Comparison of ENCODE assay signal across 14 mouse cellular contexts in genomic region chr17:6751221-6751859, GRCm38 (mm10). TPM values are rescaled to one million over a fixed set of nuclear protein-coding genes. Genes with fewer than 3 reads are reported as not detected.
A peak's percentile ranks its signal among the peaks of the same experiment; 100 is the strongest.
DNase-seq lines count a peak whose midpoint lies in the region; ATAC-seq and TF ChIP-seq lines count a peak whose summit lies in the region.
"Had no signal": no experiment of that assay in that cellular context is flagged by ENCODE, and none has a peak within 500 bp of the region (broad histone marks: within the 10 kb centered on the region; RNA-seq: fewer than 3 reads in every experiment).

No protein-coding gene starts in this region.

- no peak overlapping the region for H3K4me3 ChIP-seq in limb, embryonic 12.5 days (replicated peaks)
- no peak overlapping the region for H3K4me3 ChIP-seq in limb, embryonic 10.5 days
- no peak overlapping the region for H3K4me3 ChIP-seq in embryonic facial prominence, embryonic 11.5 days (ENCODE audit: low read depth, low read length)
- H3K4me3 ChIP-seq in heart, embryonic 13.5 days, result no peak overlapping the region
- no peak overlapping the region for H3K4me3 ChIP-seq in cerebellum, adult 2 months (replicated peaks; ENCODE audit: insufficient read depth, low read depth, low read length)
- H3K4me3 ChIP-seq: erythroblast, embryonic 14.5 days; midbrain, embryonic 12.5 days had no signal

- no peak overlapping the region for H3K9ac ChIP-seq in limb, embryonic 12.5 days (replicated peaks)
- no peak overlapping the region for H3K9ac ChIP-seq in embryonic facial prominence, embryonic 11.5 days (replicated peaks; ENCODE audit: low read length)
- H3K9ac ChIP-seq in heart, embryonic 13.5 days, result peak overlapping the region; percentile 51
- H3K9ac ChIP-seq: midbrain, embryonic 12.5 days had no signal

- ATAC-seq in limb, embryonic 12.5 days (ENCODE audit: insufficient number of reproducible peaks, insufficient read depth, low FRiP score, low TSS enrichment, low read depth), result no peak
- ATAC-seq in embryonic facial prominence, embryonic 11.5 days (replicated peaks; ENCODE audit: insufficient number of reproducible peaks, low FRiP score, low TSS enrichment, low read depth), result no peak
- no peak for ATAC-seq in heart, embryonic 13.5 days (ENCODE audit: extremely low read depth, insufficient number of reproducible peaks, low FRiP score, low TSS enrichment)
- ATAC-seq in activated CD4-positive, CD25-positive, alpha-beta regulatory T cell, adult 4 months, result no peak
- ATAC-seq: inflammation-experienced regulatory T-cells, adult 6 months had no signal

- H3K9me3 ChIP-seq in limb, embryonic 12.5 days, result no peaks in the 10 kb centered on the region
- H3K9me3 ChIP-seq in limb, embryonic 10.5 days (replicated peaks), result no peaks in the 10 kb centered on the region
- no peaks in the 10 kb centered on the region for H3K9me3 ChIP-seq in embryonic facial prominence, embryonic 11.5 days (replicated peaks; ENCODE audit: control insufficient read depth, low read length)
- no peaks in the 10 kb centered on the region for H3K9me3 ChIP-seq in heart, embryonic 13.5 days
- H3K9me3 ChIP-seq: G1E; midbrain, embryonic 12.5 days had no signal

- H3K27ac ChIP-seq in limb, embryonic 12.5 days, result peak overlapping the region; percentile 68
- no peak overlapping the region for H3K27ac ChIP-seq in limb, embryonic 10.5 days
- no peak overlapping the region for H3K27ac ChIP-seq in embryonic facial prominence, embryonic 11.5 days (replicated peaks; ENCODE audit: low read depth, low read length)
- H3K27ac ChIP-seq in heart, embryonic 13.5 days (replicated peaks), result peak overlapping the region; percentile 58
- H3K27ac ChIP-seq in cerebellum, adult 2 months (ENCODE audit: insufficient read depth, low read length), result no peak overlapping the region
- H3K27ac ChIP-seq: midbrain, embryonic 12.5 days had no signal

- H3K4me2 ChIP-seq in limb, embryonic 12.5 days, result no peak overlapping the region
- no peak overlapping the region for H3K4me2 ChIP-seq in embryonic facial prominence, embryonic 11.5 days (ENCODE audit: low read depth, low read length)
- H3K4me2 ChIP-seq in heart, embryonic 13.5 days, result no peak overlapping the region
- H3K4me2 ChIP-seq: midbrain, embryonic 12.5 days had no signal

- H3K36me3 ChIP-seq in limb, embryonic 12.5 days, result peaks cover 20% of the 10 kb centered on the region
- 0 out of 2 replicates have a peak, but pooled peaks cover 5% of the 10 kb centered on the region for H3K36me3 ChIP-seq in limb, embryonic 10.5 days
- no peaks in the 10 kb centered on the region for H3K36me3 ChIP-seq in embryonic facial prominence, embryonic 11.5 days (replicated peaks; ENCODE audit: control insufficient read depth, insufficient read depth, low read depth, low read length)
- H3K36me3 ChIP-seq in heart, embryonic 13.5 days, result peaks cover 77% of the 10 kb centered on the region
- H3K36me3 ChIP-seq: midbrain, embryonic 12.5 days had no signal

- no peak for TF ChIP-seq POLR2A in cerebellum, adult 2 months (IDR thresholded peaks at IDR 0.05; ENCODE audit: borderline replicate concordance, insufficient read depth, low read length)

- no peak for TF ChIP-seq CTCF in cerebellum, adult 2 months (IDR thresholded peaks at IDR 0.05; ENCODE audit: borderline replicate concordance, insufficient read depth, low read depth, low read length)

- no peak for DNase-seq in limb, embryonic 10.5 days (ENCODE audit: low spot score)
- peak; percentile 39 for DNase-seq in embryonic facial prominence, embryonic 11.5 days (ENCODE audit: low spot score)
- peak; percentile 51 for DNase-seq in lung, postnatal 14 days
- DNase-seq in cerebellum, adult 2 months, result no peak
- no peak for DNase-seq in right cerebral cortex, adult 18-20 months
- DNase-seq: adrenal gland, postnatal 14 days; cerebellum, adult 18-20 months had no signal

- no peaks in the 10 kb centered on the region for H3K27me3 ChIP-seq in limb, embryonic 12.5 days
- no peaks in the 10 kb centered on the region for H3K27me3 ChIP-seq in limb, embryonic 10.5 days (ENCODE audit: low read depth, poor library complexity, severe bottlenecking)
- H3K27me3 ChIP-seq in embryonic facial prominence, embryonic 11.5 days (ENCODE audit: control insufficient read depth, insufficient read depth, low read length), result no peaks in the 10 kb centered on the region
- H3K27me3 ChIP-seq in heart, embryonic 13.5 days (replicated peaks), result no peaks in the 10 kb centered on the region
- H3K27me3 ChIP-seq in cerebellum, adult 2 months (ENCODE audit: control insufficient read depth, insufficient read depth, low read length), result no peaks in the 10 kb centered on the region

- WGBS in limb, embryonic 12.5 days, result 72% methylated on average over 11 of the region's 11 CpGs
- 74% methylated on average over 11 of the region's 11 CpGs for WGBS in limb, embryonic 10.5 days
- 59% methylated on average over 11 of the region's 11 CpGs for WGBS in embryonic facial prominence, embryonic 11.5 days
- 65% methylated on average over 11 of the region's 11 CpGs for WGBS in heart, embryonic 13.5 days
- WGBS in cerebellum, adult 2 months, result 89% methylated on average over 11 of the region's 11 CpGs

- peaks cover 30% of the 10 kb centered on the region for H3K4me1 ChIP-seq in limb, embryonic 12.5 days (replicated peaks)
- peaks cover 26% of the 10 kb centered on the region for H3K4me1 ChIP-seq in limb, embryonic 10.5 days
- H3K4me1 ChIP-seq in embryonic facial prominence, embryonic 11.5 days (ENCODE audit: control insufficient read depth, insufficient read depth, low read length), result peaks cover 7% of the 10 kb centered on the region
- H3K4me1 ChIP-seq in heart, embryonic 13.5 days, result peaks cover 65% of the 10 kb centered on the region
- no peaks in the 10 kb centered on the region for H3K4me1 ChIP-seq in cerebellum, adult 2 months (ENCODE audit: control insufficient read depth, insufficient read depth, low read length)

RNA-seq across cellular contexts. Expression of gene Ezr, which starts 31.2 kb away (rescaled TPM):
- polyA plus RNA-seq in limb, embryonic 12.5 days (2016; fragmentation: Nextera tagmentation; extraction: Ambion mirVana), result 40.1 and 46.9 TPM in 2 replicates
- 24.8 and 26.2 TPM in 2 replicates for polyA plus RNA-seq in limb, embryonic 10.5 days (2016; fragmentation: Nextera tagmentation; extraction: Ambion mirVana)
- polyA plus RNA-seq in embryonic facial prominence, embryonic 11.5 days (2014; fragmentation: Nextera tagmentation; extraction: Ambion mirVana), result 45.4 and 46.9 TPM in 2 replicates
- 103 and 105 TPM in 2 replicates for polyA plus RNA-seq in heart, embryonic 13.5 days (2015; fragmentation: Nextera tagmentation; extraction: Ambion mirVana)
- 100 to 1,000 TPM; 112 to 143 TPM for polyA plus RNA-seq in activated CD4-positive, CD25-positive, alpha-beta regulatory T cell, adult 4 months (2017; shearing (Covaris generic))
- polyA plus RNA-seq in cerebellum, adult 2 months (2012; rRNA removed), result 12.1 and 16.1 TPM in 2 replicates

Comparison
In these comparisons a context has a peak if more than half of its experiments do, and no peak if none do; other contexts are left out.
1. H3K27ac ChIP-seq: peak in limb, embryonic 12.5 days (single experiment) and heart, embryonic 13.5 days (single experiment); none in limb, embryonic 10.5 days (single experiment), embryonic facial prominence, embryonic 11.5 days (single experiment) and cerebellum, adult 2 months (single experiment).
2. DNase-seq: peak in embryonic facial prominence, embryonic 11.5 days (single experiment) and lung, postnatal 14 days (single experiment); none in limb, embryonic 10.5 days (single experiment), cerebellum, adult 2 months (0 of 2) and right cerebral cortex, adult 18-20 months (single experiment).